Mouse (Mus musculus): Measurements from ENCODE around the gene Ranbp2. TPM values are rescaled to one million over a fixed set of nuclear protein-coding genes. Genes with fewer than 3 reads are reported as not detected.

The Ranbp2 gene
- polyA plus RNA-seq (2014; fragmentation: Illumina TruSeq; extraction: RNeasy Lipid Tissue Mini Kit (QIAGEN cat#74804); ENCODE audit: low read depth, low replicate concordance) = 204 TPM

DNA sequence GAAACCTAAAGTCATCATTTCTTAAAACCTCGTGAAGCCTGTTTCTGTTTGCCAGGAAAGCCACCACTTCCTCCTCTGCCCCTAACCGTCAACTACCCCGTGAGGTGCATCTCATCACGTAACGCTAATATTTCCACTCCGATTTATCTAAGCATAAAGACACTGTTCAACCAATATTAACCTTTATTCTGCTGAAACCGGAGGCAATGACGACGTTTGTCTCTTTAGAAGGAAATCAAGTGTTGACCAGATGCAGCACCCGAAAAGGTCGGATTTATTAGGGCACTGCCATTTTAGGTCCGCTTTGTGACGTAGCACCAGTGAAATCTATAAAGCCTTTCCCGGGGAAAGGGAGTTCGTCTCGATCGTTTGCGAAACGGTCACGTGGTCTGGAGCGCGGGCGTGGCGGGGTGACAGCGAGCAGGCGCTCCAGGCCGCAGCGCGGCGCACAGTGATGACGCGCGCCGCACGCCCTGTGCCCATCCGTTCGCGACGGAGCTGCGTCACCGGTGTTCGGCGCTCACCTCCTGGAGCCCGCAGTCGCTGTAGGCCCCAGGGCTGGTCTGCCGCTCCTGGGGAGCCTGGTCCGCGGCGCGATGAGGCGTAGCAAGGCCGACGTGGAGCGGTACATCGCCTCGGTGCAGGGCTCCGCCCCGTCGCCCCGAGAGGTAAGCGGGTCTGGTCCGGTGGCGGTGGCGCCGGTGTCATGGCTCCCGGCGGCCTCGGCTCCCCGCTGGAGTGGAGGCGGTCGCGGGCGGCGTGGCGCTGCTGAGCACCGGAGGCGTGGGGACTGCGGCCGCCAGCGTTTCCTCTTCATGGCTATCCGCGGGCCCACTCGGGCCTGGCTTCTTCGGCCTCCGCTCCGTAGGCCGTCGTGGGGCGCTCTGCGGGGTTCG is at the start of gene Ranbp2:
Gene Ranbp2, plus strand, starts transcription at position 537 of the 896 bp plus-strand sequence.

DNA sequence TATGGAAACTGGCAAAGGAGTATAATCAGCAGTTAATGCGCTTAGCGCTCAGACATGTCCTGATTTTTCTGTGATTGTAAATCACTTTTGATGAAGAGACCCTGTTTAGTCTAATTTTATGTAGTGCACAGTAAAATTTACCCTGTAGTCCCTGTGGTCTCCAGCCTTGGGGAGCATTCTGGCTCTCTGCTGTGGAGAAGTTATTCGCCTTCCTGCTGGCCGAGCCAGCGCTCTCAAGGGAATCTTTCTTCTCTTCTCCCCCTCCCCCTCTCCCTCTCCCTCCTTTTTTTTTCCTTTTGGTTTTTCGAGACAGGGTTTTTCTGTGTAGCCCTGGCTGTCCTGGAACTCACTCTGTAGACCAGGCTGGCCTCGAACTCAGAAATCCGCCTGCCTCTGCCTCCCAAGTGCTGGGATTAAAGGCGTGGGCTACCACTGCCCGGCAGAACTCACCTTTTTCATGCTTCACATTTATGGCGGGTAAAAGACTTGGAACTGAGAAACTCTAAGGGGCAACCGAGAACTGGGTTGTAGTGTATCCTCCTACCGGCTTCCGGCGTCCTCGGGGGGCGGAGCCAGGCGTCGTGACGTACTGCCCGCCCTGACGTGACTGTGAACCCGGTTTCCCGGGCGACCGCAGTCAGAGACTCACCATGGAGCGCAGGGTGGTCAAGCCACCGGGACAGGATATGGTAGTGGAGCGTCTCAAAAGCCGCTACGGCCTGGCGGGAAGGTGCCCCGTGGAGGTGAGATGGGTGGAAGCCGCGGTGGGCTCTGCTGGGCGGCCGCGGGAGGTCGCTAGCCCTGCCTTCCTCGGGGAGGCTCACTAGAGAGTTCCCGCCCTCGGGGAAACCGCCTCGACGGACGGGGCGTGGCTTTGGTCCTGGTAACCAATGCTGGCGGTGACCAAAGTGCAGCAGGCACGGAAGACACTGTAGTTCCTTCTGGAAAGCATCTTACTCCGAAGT is 50.9 kb downstream of the Ranbp2 start, which contains the start of gene Ccdc138:
Gene Ccdc138, plus strand, starts transcription at position 629 of the 965 bp plus-strand sequence.

Other genes starting within 250 kb of the Ranbp2 start
- gene AW822073, start 222.0 kb upstream of the Ranbp2 start, polyA plus RNA-seq (2014; fragmentation: Illumina TruSeq; extraction: RNeasy Lipid Tissue Mini Kit (QIAGEN cat#74804); ENCODE audit: low read depth, low replicate concordance) = not detected
- gene Duxf3, start 214.2 kb upstream of the Ranbp2 start, polyA plus RNA-seq (2014; fragmentation: Illumina TruSeq; extraction: RNeasy Lipid Tissue Mini Kit (QIAGEN cat#74804); ENCODE audit: low read depth, low replicate concordance) = not detected
- not detected for gene Gm4981, start 210.2 kb upstream of the Ranbp2 start, polyA plus RNA-seq (2014; fragmentation: Illumina TruSeq; extraction: RNeasy Lipid Tissue Mini Kit (QIAGEN cat#74804); ENCODE audit: low read depth, low replicate concordance)
- 90.9 TPM for gene Gcc2, start 191.4 kb upstream of the Ranbp2 start, polyA plus RNA-seq (2014; fragmentation: Illumina TruSeq; extraction: RNeasy Lipid Tissue Mini Kit (QIAGEN cat#74804); ENCODE audit: low read depth, low replicate concordance)
- 139 TPM for gene Lims1, start 123.5 kb upstream of the Ranbp2 start, polyA plus RNA-seq (2014; fragmentation: Illumina TruSeq; extraction: RNeasy Lipid Tissue Mini Kit (QIAGEN cat#74804); ENCODE audit: low read depth, low replicate concordance)
- gene Ccdc138, start 51.0 kb downstream of the Ranbp2 start, polyA plus RNA-seq (2014; fragmentation: Illumina TruSeq; extraction: RNeasy Lipid Tissue Mini Kit (QIAGEN cat#74804); ENCODE audit: low read depth, low replicate concordance) = 11.9 TPM
- gene Edar, start 228.7 kb downstream of the Ranbp2 start, polyA plus RNA-seq (2014; fragmentation: Illumina TruSeq; extraction: RNeasy Lipid Tissue Mini Kit (QIAGEN cat#74804); ENCODE audit: low read depth, low replicate concordance) = not detected

All from adrenal gland, adult 10 weeks (tissue).